Mouse (Mus musculus): ENCODE data around the gene 4930453N24Rik. TPM values are rescaled to one million over a fixed set of nuclear protein-coding genes. Genes with fewer than 3 reads are reported as not detected.

4930453N24Rik gene
- polyA plus RNA-seq, 1 experiment, result 16.3 TPM

- peaks cover 14% of the 10 kb centered on the region for H3K36me3 ChIP-seq (ENCODE audit: control insufficient read depth, insufficient read depth)
- no peak overlapping the region for H3ac ChIP-seq (ENCODE audit: control insufficient read depth, insufficient read length)
- no peaks in the 10 kb centered on the region for H3K79me2 ChIP-seq (ENCODE audit: control insufficient read depth, insufficient read depth)
- H3K27me3 ChIP-seq (ENCODE audit: control insufficient read depth, insufficient read depth, insufficient read length), result no peaks in the 10 kb centered on the region
- H3K4me3 ChIP-seq, result no peak overlapping the region
- no peak for TF ChIP-seq E2F4 (IDR thresholded peaks at IDR 0.05; ENCODE audit: insufficient read depth)
- no peak for TF ChIP-seq SRF (IDR thresholded peaks at IDR 0.05; ENCODE audit: control insufficient read depth, insufficient read length, low read depth)
- no peak for TF ChIP-seq MYOG (IDR thresholded peaks at IDR 0.05; ENCODE audit: control insufficient read depth in 1 of 3, insufficient read depth in 1 of 3, insufficient read length in 2 of 3, low read depth in 2 of 3)
- TF ChIP-seq USF1 (IDR thresholded peaks at IDR 0.05; ENCODE audit: low read depth), result no peak
- no peak for TF ChIP-seq CEBPB (IDR thresholded peaks at IDR 0.05; ENCODE audit: insufficient read depth, poor library complexity, severe bottlenecking)
- no peak for TF ChIP-seq TCF3 (IDR thresholded peaks at IDR 0.05; ENCODE audit: insufficient read length, low read depth)
- TF ChIP-seq POLR2AphosphoS2 (IDR thresholded peaks at IDR 0.05; ENCODE audit: insufficient read length, low read depth), result no peak
- TF ChIP-seq REST (IDR thresholded peaks at IDR 0.05; ENCODE audit: insufficient read depth, insufficient read length), result no peak
- no peak for TF ChIP-seq TCF12 (IDR thresholded peaks at IDR 0.05; ENCODE audit: insufficient read depth, poor library complexity, severe bottlenecking)
- TF ChIP-seq POLR2A (IDR thresholded peaks at IDR 0.05; ENCODE audit: insufficient read length, low read depth), result no peak
- TF ChIP-seq MYOD1 (IDR thresholded peaks at IDR 0.05; ENCODE audit: control insufficient read depth in 1 of 3, insufficient read length in 2 of 3, low read depth in 2 of 3), result no peak
- no peak for TF ChIP-seq MAX (IDR thresholded peaks at IDR 0.05; ENCODE audit: low read depth)
- peak overlapping the region; percentile 46 for H3K4me2 ChIP-seq (ENCODE audit: low read depth)
Observed at GRCm38 (mm10) chr16:64759245-64759626, 11.7 kb downstream of the 4930453N24Rik start.

- peaks cover 9% of the 10 kb centered on the region for H3K36me3 ChIP-seq (ENCODE audit: control insufficient read depth, insufficient read depth)
- H3K4me3 ChIP-seq, result no peak overlapping the region
- no peaks in the 10 kb centered on the region for H3K79me2 ChIP-seq (ENCODE audit: control insufficient read depth, insufficient read depth)
- H3K4me2 ChIP-seq (ENCODE audit: low read depth), result peak overlapping the region; percentile 46
- TF ChIP-seq MYOD1 (IDR thresholded peaks at IDR 0.05; ENCODE audit: control insufficient read depth in 1 of 3, insufficient read length in 2 of 3, low read depth in 2 of 3), result no peak
- no peak for TF ChIP-seq CEBPB (IDR thresholded peaks at IDR 0.05; ENCODE audit: insufficient read depth, poor library complexity, severe bottlenecking)
- TF ChIP-seq USF1 (IDR thresholded peaks at IDR 0.05; ENCODE audit: low read depth), result peak; percentile 48
- H3K27me3 ChIP-seq (ENCODE audit: control insufficient read depth, insufficient read depth, insufficient read length), result no peaks in the 10 kb centered on the region
- no peak overlapping the region for H3ac ChIP-seq (ENCODE audit: control insufficient read depth, insufficient read length)
Observed at GRCm38 (mm10) chr16:64758561-64759244, 12.3 kb downstream of the 4930453N24Rik start.

- Histone ChIP-seq H3K4me3 (no peak overlapping the region), H3K36me3 (ENCODE audit: control insufficient read depth, insufficient read depth) (peaks cover under 1% of the 10 kb centered on the region), H3K79me2 (ENCODE audit: control insufficient read depth, insufficient read depth) (no peaks in the 10 kb centered on the region), H3K4me2 (ENCODE audit: low read depth) (peak overlapping the region; percentile 46), H3K27me3 (ENCODE audit: control insufficient read depth, insufficient read depth, insufficient read length) (no peaks in the 10 kb centered on the region), H3ac (ENCODE audit: control insufficient read depth, insufficient read length) (no peak overlapping the region)
- TF ChIP-seq TCF3 (IDR thresholded peaks at IDR 0.05; ENCODE audit: insufficient read length, low read depth), result no peak
- no peak for TF ChIP-seq USF1 (IDR thresholded peaks at IDR 0.05; ENCODE audit: low read depth)
- TF ChIP-seq MYOD1 (IDR thresholded peaks at IDR 0.05; ENCODE audit: control insufficient read depth in 1 of 3, insufficient read length in 2 of 3, low read depth in 2 of 3), result no peak
- TF ChIP-seq SRF (IDR thresholded peaks at IDR 0.05; ENCODE audit: control insufficient read depth, insufficient read length, low read depth), result no peak
- TF ChIP-seq POLR2AphosphoS2 (IDR thresholded peaks at IDR 0.05; ENCODE audit: insufficient read length, low read depth), result no peak
- no peak for TF ChIP-seq MAX (IDR thresholded peaks at IDR 0.05; ENCODE audit: low read depth)
- no peak for TF ChIP-seq CEBPB (IDR thresholded peaks at IDR 0.05; ENCODE audit: insufficient read depth, poor library complexity, severe bottlenecking)
- no peak for TF ChIP-seq REST (IDR thresholded peaks at IDR 0.05; ENCODE audit: insufficient read depth, insufficient read length)
- TF ChIP-seq POLR2A (IDR thresholded peaks at IDR 0.05; ENCODE audit: insufficient read length, low read depth), result no peak
Observed at GRCm38 (mm10) chr16:64757666-64758400, 13.1 kb downstream of the 4930453N24Rik start.

- no peaks in the 10 kb centered on the region for H3K79me2 ChIP-seq (ENCODE audit: control insufficient read depth, insufficient read depth)
- no peak overlapping the region for H3K4me3 ChIP-seq
- no peaks in the 10 kb centered on the region for H3K27me3 ChIP-seq (ENCODE audit: control insufficient read depth, insufficient read depth, insufficient read length)
- no peaks in the 10 kb centered on the region for H3K36me3 ChIP-seq (ENCODE audit: control insufficient read depth, insufficient read depth)
- no peak overlapping the region for H3K4me2 ChIP-seq (ENCODE audit: low read depth)
- no peak for TF ChIP-seq MYOD1 (IDR thresholded peaks at IDR 0.05; ENCODE audit: control insufficient read depth in 1 of 3, insufficient read length in 2 of 3, low read depth in 2 of 3)
- no peak for TF ChIP-seq CEBPB (IDR thresholded peaks at IDR 0.05; ENCODE audit: insufficient read depth, poor library complexity, severe bottlenecking)
- no peak for TF ChIP-seq MYOG (IDR thresholded peaks at IDR 0.05; ENCODE audit: control insufficient read depth in 1 of 3, insufficient read depth in 1 of 3, insufficient read length in 2 of 3, low read depth in 2 of 3)
- H3ac ChIP-seq (ENCODE audit: control insufficient read depth, insufficient read length), result no peak overlapping the region
Observed at GRCm38 (mm10) chr16:64756321-64756720, 14.6 kb downstream of the 4930453N24Rik start.

GRCm38 (mm10) chr16:64754743-64755139 is 16.2 kb downstream of the 4930453N24Rik start:
- Histone ChIP-seq H3K79me2 (ENCODE audit: control insufficient read depth, insufficient read depth) (no peaks in the 10 kb centered on the region), H3K27me3 (ENCODE audit: control insufficient read depth, insufficient read depth, insufficient read length) (no peaks in the 10 kb centered on the region), H3K36me3 (ENCODE audit: control insufficient read depth, insufficient read depth) (no peaks in the 10 kb centered on the region), H3K4me2 (ENCODE audit: low read depth) (no peak overlapping the region), H3ac (ENCODE audit: control insufficient read depth, insufficient read length) (no peak overlapping the region), H3K4me3 (no peak overlapping the region)
- TF ChIP-seq E2F4 (IDR thresholded peaks at IDR 0.05; ENCODE audit: insufficient read depth) (no peak), MYOD1 (IDR thresholded peaks at IDR 0.05; ENCODE audit: control insufficient read depth in 1 of 3, insufficient read length in 2 of 3, low read depth in 2 of 3) (no peak), SRF (IDR thresholded peaks at IDR 0.05; ENCODE audit: control insufficient read depth, insufficient read length, low read depth) (no peak), POLR2A (IDR thresholded peaks at IDR 0.05; ENCODE audit: insufficient read length, low read depth) (no peak)

Data from myocyte (in vitro differentiated cells).